Mouse (Mus musculus) kidney, adult 11 months (tissue): ENCODE measurements around the gene Cd83.

Source experiments
- DNase-seq: peaks from one replicate; pipeline ENCODE4 v3.0.0; 2022

Gene Cd83

GRCm38 (mm10) chr13:43784725-43785711 lies at the start of gene Cd83:
Gene Cd83 (plus strand): TSS chr13:43784775.
- peak; percentile 38 for DNase-seq

- DNase-seq = peak; percentile 66
Measured at GRCm38 (mm10) chr13:43739598-43740275, 44.8 kb upstream of the Cd83 start.

GRCm38 (mm10) chr13:43740276-43740608 lies 44.3 kb upstream of the Cd83 start:
- DNase-seq = no peak

- DNase-seq = no peak
Measured at GRCm38 (mm10) chr13:43742677-43743076, 41.9 kb upstream of the Cd83 start.

GRCm38 (mm10) chr13:43744259-43744658 lies 40.3 kb upstream of the Cd83 start:
- no peak for DNase-seq

GRCm38 (mm10) chr13:43750301-43750700 lies 34.3 kb upstream of the Cd83 start:
- no peak for DNase-seq

- DNase-seq = no peak
Measured at GRCm38 (mm10) chr13:43750966-43751365, 33.6 kb upstream of the Cd83 start.

- DNase-seq = no peak
Measured at GRCm38 (mm10) chr13:43752407-43752806, 32.2 kb upstream of the Cd83 start.

- no peak for DNase-seq
Measured at GRCm38 (mm10) chr13:43753652-43754051, 30.9 kb upstream of the Cd83 start.

- no peak for DNase-seq
Measured at GRCm38 (mm10) chr13:43754455-43755128, 30.0 kb upstream of the Cd83 start.

- DNase-seq = no peak
Measured at GRCm38 (mm10) chr13:43755573-43755972, 29.0 kb upstream of the Cd83 start.

GRCm38 (mm10) chr13:43761156-43761855 lies 23.3 kb upstream of the Cd83 start:
- DNase-seq = no peak

- DNase-seq = no peak
Measured at GRCm38 (mm10) chr13:43762901-43763300, 21.7 kb upstream of the Cd83 start.

- DNase-seq = no peak
Measured at GRCm38 (mm10) chr13:43763301-43763994, 21.1 kb upstream of the Cd83 start.

- no peak for DNase-seq
Measured at GRCm38 (mm10) chr13:43763995-43764579, 20.5 kb upstream of the Cd83 start.

GRCm38 (mm10) chr13:43765293-43765814 lies 19.2 kb upstream of the Cd83 start:
- no peak for DNase-seq

- DNase-seq = no peak
Measured at GRCm38 (mm10) chr13:43766786-43767680, 17.5 kb upstream of the Cd83 start.

GRCm38 (mm10) chr13:43773020-43773419 lies 11.6 kb upstream of the Cd83 start:
- DNase-seq = no peak

GRCm38 (mm10) chr13:43773965-43774566 lies 10.5 kb upstream of the Cd83 start:
- peak; percentile 42 for DNase-seq
